Mouse (Mus musculus) forelimb bud, embryonic 11.5 days (tissue): Measurements from ENCODE around the gene Gm4307.
"Not testable (repeated sequence)": the region's sequence is repeated elsewhere in the genome, so short reads cannot be mapped to it uniquely, and the experiment has no call there.

ENCODE experiments used
- DNase-seq: peaks from one replicate; pipeline ENCODE4 v3.0.0-alpha.2; 2012; ENCODE audit warnings: low read depth, low spot score

The Gm4307 gene

DNA sequence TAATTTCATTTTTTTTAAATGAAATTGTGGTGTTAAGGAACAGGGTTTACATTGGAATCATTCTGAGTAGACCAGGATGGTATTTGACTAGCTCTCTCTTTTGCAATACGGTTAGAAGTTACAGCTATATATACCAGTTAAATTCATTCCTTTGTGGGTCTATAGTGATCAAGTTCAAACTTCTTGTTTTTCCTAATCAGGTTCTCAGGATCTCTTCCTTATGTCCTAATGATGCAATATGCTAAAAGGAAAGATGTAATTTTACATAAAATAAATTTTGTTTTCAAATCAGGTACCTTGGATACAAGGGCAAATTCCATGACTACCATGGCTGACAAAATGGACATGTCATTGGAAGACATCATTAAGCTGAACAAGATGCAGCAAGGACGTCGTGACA, at the start of gene Gm4307:
Gene Gm4307, plus strand, starts transcription at position 301 of the 400 bp plus-strand sequence.
- DNase-seq: not testable (repeated sequence)

- not testable (repeated sequence) for DNase-seq
Observed at GRCm38 (mm10) chr10:100335376-100335775, 25.8 kb upstream of the Gm4307 start, which contains the start of gene Gm4301. Gm4301 (plus strand) TSS chr10:100335676.

DNA sequence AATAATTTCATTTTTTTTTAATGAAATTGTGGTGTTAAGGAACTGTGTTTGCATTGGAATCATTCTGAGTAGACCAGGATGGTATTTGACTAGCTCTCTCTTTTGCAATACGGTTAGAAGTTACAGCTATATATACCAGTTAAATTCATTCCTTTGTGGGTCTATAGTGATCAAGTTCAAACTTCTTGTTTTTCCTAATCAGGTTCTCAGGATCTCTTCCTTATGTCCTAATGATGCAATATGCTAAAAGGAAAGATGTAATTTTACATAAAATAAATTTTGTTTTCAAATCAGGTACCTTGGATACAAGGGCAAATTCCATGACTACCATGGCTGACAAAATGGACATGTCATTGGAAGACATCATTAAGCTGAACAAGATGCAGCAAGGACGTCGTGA, 20.6 kb upstream of the Gm4307 start, which contains the start of gene Gm4302:
Gene Gm4302, plus strand, starts transcription at position 301 of the 400 bp plus-strand sequence.
- DNase-seq: not testable (repeated sequence)

DNA sequence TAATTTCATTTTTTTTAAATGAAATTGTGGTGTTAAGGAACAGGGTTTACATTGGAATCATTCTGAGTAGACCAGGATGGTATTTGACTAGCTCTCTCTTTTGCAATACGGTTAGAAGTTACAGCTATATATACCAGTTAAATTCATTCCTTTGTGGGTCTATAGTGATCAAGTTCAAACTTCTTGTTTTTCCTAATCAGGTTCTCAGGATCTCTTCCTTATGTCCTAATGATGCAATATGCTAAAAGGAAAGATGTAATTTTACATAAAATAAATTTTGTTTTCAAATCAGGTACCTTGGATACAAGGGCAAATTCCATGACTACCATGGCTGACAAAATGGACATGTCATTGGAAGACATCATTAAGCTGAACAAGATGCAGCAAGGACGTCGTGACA, 15.5 kb upstream of the Gm4307 start, which contains the start of gene Gm4303:
Gene Gm4303, plus strand, starts transcription at position 301 of the 400 bp plus-strand sequence.
- DNase-seq: not testable (repeated sequence)

- DNase-seq: not testable (repeated sequence)
Observed at GRCm38 (mm10) chr10:100350793-100351192, 10.3 kb upstream of the Gm4307 start, which contains the start of gene Gm4305. Gm4305 (plus strand) TSS chr10:100351093.

GRCm38 (mm10) chr10:100356841-100357240, 4.3 kb upstream of the Gm4307 start:
- not testable (repeated sequence) for DNase-seq

- not testable (repeated sequence) for DNase-seq
Observed at GRCm38 (mm10) chr10:100382460-100382859, 21.3 kb downstream of the Gm4307 start, which contains the start of gene Gm4312. Gm4312 (minus strand) TSS chr10:100382560.

DNA sequence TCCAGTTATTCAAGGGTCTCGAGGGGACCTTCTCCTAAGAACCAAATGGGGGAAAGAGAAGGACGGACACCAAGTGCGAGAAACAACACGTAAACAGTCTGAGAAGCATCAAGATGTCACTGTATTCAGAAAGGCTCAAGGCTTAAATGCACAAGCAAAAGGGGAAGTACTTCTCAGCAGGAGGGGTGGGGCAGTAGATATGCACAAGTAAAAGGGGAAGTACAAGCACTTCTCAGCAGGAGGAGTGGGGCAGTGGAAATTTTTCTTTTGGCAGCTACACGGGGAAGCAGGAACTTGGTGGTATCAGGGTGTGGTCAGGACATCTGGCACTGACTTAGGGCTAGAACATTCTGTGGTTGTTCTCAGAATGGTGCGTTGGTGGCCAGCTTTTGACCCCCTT, 41.2 kb downstream of the Gm4307 start:
- not testable (repeated sequence) for DNase-seq
